Mouse (Mus musculus): ENCODE measurements around the gene Zfp113.

Gene Zfp113

DNA sequence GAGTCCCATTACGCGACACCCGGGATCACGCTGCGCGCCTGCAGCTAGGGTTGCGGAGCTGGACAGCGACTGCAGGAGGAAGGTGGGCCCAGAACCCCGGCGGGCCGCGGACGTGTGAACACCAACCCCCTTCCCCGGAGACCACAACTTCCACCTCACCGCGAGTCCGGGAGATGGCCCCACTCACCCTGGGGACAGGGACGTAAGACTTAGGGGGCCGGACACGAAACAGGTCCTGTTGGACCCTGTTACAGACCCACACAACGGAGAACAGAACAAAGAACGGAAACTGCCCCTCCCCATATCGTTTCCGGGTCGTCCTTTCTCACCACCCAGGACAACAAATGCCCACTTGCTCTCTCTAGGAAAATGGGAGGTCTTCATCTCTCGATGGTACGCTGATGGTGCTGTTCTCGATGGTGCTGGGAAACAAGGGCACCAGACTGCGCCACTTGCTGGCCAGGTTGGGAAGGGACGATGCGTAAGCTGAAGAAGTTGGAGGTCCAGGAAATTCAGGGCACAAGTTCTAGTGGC is at the start of gene Zfp113:
Gene Zfp113, minus strand, starts transcription at position 302 of the 534 bp plus-strand sequence.
- peak; percentile 98 for DNase-seq (ENCODE audit: low read depth, low spot score)

DNA sequence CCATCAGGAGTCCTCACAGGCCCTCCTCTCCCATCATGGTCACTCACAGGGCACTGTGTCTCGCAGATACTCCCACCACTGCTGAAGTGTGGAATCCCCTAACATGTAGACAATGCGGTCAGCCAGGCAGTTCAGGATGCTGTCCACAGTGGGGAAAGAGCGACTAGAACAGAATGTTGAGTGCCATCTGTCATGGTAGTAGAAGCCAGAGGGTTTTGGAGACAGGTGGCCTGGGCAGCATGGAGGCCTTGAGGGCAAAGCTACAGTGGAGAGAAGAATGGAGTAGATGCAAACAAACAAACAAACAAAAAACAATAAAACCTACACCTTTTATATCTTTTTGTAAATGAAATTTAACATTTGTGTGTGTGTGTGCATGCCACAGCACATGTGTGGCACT is 46.5 kb upstream of the Zfp113 start:
- DNase-seq (ENCODE audit: low read depth, low spot score) = no peak

DNA sequence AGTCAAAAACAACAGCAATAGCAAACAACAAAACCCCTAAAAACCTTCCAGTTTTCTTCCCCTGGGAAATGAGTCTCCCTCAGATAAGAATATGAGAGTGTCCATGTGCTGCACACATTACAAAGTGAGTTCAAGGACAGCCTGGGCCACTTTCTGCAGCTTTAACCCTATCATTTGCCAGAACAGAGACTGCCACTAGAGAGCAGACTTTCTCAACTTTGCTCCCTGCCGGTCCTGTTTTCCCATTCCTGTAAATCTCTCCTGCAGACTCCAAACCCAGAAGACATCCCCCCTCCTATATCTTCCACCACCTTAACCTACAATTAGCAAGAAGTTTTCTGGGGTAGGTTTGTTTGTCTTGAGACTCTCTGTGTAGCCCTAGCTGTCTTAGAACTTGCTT is 44.0 kb upstream of the Zfp113 start:
- DNase-seq (ENCODE audit: low read depth, low spot score) = peak; percentile 46

DNA sequence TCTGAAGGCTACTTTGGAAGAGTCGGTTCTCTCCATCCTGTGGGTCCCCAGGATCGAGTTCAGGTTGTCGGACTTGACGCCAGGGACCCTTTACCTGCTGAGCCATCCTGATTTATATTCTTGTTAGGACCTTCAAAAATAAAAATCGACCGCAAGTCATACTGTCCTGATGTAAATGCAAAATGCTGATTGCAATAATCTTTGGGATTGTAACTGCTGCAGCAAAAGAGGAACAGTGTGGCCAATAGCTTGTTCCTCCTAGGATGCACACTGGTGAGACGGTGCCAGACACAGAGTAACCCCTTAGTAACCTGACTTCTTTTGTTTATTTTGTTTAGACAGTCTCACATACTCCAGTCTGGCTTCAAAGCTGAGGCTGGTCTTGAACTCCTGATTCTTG is 39.9 kb upstream of the Zfp113 start:
- no peak for DNase-seq (ENCODE audit: low read depth, low spot score)

DNA sequence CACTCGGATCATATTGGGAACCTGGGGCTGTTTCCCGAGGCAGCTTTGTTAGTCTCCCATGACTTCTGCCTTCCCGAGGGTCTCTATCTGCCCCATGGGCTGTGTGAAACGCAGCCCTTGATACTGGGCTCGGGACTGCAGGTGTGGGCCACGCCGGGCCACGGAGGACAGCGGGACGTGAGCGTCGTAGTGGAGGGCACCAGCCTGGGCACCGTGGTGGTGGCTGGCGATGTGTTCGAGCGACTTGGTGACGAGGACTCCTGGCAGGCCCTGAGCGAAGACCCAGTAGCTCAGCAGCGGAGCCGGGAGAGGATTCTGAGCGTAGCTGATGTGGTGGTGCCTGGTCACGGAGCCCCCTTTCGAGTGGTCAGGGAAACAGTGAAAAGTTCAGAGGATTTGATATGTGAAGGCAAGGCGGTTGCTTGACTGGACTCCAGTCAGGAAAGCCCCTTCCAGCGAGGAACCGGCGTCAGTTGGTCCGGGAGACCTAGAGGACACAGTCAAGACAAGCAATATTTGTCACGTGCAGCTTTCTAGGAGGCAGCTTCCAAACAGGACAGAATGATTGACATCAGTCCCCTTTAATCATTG is 39.3 kb upstream of the Zfp113 start:
- DNase-seq (ENCODE audit: low read depth, low spot score) = no peak

DNA sequence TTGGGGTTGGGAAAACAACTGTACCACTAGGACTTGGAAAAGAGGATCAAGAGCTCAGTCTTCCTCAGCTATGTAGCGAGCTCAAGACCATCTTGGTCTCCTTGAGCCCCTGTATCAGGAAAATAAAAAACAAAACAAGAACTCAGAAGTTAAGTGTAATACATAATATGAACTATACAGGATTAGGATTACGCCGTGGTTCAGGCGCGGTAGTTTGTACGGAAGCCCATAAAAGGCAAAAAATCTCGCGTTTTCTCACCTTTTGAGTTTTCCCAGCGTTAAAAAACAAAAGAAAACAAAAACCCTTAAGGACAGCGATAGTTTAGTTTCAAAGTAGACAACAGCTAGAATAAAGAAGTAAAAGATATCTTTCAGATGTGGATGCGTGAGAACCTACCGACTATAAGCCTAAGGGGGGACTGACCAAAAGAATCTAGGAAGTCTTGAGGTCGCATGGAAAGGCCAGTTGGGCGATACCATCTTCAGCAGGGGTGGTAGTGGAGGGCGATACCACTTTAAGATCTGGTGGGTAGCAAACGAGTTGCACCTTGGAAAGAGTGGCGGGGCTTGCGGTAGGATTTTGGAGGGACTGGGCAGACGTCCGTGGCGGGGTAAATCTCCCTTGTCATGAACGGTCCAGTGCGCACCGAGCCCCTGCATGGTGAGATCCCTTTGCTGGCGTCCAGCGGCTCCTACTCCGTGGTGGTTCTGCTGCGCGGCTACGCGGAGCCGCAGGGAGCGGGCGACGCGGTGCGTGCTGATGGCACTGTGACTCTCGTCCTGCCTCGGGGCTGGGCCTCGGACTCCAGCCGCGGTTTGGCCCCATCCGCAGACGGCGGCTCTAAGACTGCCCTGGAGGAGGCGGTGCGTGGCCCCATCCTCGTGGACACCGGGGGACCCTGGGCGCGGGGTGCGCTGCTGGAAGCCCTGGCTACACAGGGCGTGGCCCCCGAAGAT is 38.5 kb upstream of the Zfp113 start, which contains the start of gene Mblac1:
Gene Mblac1, plus strand, starts transcription at position 544 of the 957 bp plus-strand sequence.
- peak; percentile 94 for DNase-seq (ENCODE audit: low read depth, low spot score)

DNA sequence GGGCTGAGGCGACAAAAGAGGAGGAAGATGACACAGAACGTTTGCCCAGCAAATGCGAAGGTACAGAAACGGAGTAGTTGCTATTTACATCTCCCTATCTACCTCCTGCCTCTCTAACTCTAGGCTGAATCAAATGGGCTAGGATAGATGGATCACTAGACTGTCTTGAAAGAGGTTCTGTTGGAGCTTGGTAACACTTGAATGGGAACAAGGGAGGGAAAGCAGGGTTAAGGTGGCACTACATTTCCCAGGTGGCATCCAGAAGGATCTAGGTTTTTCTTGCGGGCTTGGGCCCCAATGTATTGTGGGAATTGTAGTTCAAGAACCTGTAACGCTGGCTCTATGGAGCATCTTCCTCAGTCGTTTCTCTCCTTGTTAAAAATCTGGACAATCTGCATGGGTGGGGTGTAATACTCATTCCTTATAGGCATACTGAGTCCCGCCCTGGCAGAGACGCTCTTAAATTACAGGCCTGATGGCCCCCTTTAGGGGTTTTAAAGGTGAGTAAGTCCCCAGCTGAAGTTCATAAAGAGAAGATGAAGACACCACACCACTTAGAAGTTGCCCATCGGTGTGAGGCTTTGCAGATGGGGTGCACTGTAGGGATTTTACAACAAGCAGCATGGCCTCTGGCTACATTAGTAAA is 32.2 kb upstream of the Zfp113 start:
- DNase-seq (ENCODE audit: low read depth, low spot score) = peak; percentile 89

DNA sequence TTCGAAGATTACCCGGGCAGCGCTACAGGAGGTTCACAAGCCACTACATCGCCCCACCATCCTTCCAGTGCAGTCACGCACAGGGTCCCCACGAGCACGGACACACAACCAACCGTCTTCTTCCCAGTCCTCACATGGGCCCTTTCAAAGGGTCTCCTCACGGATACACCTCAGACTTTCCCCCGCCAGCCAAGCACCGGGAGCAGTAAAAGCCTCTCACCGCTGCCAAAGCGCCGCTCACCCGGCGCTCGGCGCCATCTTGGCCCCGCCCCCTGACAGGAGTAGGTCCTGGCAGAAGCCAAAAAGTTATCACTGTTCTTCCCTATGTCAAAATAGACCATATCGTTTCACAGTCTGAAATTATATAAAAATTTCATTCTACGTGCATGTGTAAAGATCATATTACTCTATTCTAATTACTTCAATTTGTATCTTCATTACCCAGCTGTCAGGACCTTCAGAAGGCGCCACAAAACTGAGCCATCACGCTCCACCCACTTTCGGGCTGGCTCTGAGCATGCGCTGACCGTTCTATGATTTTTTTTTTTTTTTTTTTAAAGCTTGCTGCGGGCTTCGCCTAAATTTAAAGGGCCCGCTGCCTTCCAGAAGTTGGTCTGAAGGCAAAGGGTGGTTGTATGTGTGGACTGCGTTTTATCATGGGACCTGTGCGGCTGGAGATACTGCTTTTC is 31.6 kb upstream of the Zfp113 start, which contains the start of the genes Taf6 and Cnpy4:
Gene Taf6, minus strand, starts transcription at position 502 of the 689 bp plus-strand sequence.
Gene Cnpy4, plus strand, starts transcription at position 536 of the 689 bp plus-strand sequence.
- DNase-seq (ENCODE audit: low read depth, low spot score) = peak; percentile 91

DNA sequence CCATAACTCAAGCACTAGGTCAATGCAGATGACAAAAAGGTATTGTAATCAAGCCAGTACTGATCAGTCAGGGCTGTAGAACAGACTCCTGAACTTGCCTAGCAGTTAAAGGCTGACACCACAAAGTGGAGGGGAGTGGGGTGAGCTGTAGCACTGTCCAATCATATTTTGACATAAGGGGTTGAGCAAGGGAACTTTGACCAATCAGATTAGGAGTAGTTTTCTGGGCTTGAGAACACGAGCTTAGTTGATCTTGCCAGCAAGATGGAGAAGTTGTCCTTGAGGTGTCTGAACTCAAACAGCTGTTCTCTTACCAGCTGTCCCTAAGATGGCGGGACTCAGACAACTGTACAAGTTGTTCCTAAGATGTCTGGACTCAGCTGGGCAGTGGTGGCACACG is 17.7 kb upstream of the Zfp113 start:
- peak; percentile 66 for DNase-seq (ENCODE audit: low read depth, low spot score)

DNA sequence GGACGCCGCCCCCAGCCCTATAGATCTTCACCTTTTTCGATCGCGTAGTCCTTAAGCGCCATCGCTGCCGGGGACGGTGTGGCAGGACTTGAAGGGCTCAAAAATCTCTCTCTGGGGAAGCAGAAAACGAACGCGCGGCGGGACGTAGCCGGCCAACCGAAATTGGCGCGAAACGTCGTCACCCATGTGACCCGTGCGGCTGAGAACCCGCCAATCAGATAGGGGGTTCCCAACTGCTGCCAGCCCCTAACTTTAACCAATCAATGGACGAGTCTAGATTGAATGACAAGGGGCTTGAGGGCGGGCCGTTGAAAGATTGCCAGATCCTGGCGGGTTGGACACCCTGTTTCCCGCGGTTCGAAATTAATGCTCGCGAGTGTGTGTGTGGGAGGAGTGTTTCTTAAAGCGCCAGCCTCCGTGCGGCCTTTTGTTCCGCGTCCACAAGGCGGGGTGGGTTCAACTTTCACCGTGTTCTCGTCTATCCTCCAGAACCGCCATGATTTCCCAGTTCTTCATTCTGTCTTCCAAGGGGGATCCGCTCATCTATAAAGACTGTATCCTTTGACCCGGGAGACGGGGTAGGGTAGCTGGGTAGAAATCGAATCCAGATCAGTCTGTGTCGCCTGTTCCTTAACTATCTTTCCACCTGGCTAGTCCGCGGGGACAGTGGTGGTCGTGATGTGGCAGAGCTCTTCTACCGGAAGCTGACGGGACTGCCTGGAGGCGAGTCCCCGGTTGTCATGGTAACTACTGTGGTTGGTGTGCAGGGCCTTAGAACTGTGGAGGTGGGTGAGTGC is 16.3 kb upstream of the Zfp113 start, which contains the start of the genes Ap4m1 and Mcm7:
Gene Ap4m1, plus strand, starts transcription at position 308 of the 797 bp plus-strand sequence.
Gene Mcm7, minus strand, starts transcription at position 728 of the 797 bp plus-strand sequence.
- peak; percentile 99 for DNase-seq (ENCODE audit: low read depth, low spot score)

DNA sequence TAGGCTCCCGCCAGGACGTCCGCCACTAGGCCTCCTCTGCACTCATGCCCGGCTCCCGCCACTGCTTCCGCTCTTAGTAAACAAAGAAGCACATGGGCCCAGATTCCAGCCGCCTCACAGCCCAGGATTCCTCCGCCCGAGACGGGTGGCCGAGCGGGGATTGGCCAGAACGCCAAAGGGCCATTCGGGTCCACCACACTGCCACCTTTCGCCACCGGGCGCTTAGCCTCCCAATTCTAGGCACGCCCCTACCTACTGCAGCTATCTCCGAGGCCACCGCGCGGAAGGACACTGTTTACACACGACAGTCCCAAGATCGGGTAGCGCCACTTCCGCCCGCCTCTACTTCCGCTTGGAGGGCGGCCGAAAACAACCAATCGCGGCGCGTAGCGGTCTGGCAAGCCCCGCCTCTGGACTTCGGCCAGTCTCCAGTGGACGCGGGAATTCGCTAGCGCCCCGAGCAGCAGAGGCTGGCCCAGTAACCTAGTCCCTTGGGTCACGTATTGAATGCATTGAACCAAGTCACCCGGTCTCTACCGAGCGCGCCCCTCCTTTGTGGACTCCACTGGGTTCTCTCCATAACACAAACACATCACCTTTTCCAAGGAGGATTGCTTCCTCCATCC is 15.5 kb upstream of the Zfp113 start:
- peak; percentile 98 for DNase-seq (ENCODE audit: low read depth, low spot score)

DNA sequence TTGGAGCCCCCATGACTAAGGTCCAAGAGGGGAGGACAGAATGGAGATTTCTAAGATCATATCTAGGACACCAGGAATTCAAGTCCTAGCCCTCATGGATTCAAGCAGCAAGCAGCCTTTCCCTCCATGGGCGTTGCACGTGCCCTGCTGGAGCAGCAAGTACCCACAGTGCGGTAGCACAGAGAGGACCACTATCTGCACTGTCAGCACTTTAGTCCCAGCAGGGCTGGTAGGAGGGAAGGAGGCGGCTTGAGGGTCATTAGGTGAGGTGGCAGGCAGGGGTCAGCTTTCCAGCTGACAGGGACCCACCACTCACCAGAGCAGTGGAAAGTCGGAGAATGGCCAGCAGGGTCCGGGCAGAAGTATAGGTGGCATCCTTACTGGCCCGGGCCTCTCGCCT is 10.1 kb upstream of the Zfp113 start:
- no peak for DNase-seq (ENCODE audit: low read depth, low spot score)

DNA sequence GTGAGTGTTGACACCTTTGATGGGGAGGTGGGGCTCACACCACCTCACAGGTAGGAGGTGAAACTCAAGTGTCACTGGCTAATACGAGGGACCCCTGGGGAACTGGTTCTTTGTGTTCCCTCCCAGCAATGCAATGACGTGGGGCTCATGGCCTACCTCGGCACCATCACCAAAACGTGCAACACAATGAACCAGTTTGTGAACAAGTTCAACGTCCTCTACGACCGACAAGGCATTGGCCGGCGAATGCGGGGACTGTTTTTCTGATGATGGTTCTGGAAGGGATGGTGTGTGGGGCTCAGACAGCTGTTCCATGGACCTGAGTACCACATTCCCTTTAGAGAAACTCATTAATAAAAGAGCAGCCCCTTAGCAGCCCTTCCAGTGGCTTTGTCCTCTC is 8.1 kb upstream of the Zfp113 start:
- DNase-seq (ENCODE audit: low read depth, low spot score) = no peak

DNA sequence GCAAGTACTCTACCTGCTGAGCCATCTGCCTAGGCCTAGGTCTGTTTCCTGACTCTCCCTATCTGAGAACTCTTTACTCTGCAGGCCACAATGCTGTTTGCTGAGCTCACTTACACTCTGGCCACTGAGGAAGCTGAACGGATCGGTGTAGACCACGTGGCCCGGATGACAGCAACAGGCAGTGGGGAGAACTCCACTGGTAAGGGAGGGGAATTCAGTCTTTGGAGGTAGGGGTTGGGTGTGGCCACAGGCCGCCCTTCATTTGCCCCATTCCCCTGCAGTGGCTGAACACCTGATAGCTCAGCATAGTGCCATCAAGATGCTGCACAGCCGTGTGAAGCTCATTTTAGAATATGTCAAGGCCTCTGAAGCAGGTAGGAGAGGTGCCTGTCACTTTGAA is 7.5 kb upstream of the Zfp113 start:
- peak; percentile 84 for DNase-seq (ENCODE audit: low read depth, low spot score)

DNA sequence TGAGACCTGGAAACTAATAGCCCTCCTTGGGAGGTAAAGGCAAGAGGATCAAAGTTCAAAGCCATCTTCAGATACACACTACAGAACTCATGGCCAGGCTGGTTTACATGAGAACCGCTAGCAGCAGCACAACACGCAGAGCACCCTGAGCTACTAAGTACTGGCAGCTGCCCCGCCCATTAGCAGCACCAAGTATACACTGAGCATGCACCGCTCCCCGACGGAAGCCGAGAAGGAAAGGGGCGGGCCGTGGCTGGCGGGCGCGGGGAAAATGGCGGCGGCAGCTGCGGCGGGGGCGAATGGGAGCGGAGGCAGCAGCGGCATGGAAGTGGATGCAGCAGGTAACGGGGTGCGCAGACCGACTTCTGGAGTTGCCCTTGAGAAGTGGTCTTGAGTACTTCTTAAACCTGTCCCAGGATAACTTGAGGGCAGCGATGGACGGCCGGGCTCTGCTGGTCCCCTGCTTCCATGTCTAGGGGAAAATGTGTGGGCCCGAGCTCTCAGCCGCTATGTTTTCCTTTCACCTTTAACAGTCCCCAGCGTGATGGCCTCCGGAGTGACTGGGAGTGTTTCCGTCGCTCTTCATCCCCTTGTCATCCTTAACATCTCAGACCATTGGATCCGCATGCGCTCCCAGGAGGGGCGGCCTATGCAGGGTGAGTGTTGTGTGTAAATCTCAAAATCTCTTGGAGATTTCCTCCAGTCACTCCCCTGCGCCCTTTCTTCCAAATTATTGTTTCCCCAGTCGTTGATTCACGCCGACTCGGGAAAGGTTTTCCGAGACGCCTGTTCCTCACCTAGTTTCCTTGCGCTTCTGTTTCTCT is 5.5 kb upstream of the Zfp113 start, which contains the start of gene Cops6:
Gene Cops6, plus strand, starts transcription at position 230 of the 824 bp plus-strand sequence.
- DNase-seq (ENCODE audit: low read depth, low spot score) = peak; percentile 97

DNA sequence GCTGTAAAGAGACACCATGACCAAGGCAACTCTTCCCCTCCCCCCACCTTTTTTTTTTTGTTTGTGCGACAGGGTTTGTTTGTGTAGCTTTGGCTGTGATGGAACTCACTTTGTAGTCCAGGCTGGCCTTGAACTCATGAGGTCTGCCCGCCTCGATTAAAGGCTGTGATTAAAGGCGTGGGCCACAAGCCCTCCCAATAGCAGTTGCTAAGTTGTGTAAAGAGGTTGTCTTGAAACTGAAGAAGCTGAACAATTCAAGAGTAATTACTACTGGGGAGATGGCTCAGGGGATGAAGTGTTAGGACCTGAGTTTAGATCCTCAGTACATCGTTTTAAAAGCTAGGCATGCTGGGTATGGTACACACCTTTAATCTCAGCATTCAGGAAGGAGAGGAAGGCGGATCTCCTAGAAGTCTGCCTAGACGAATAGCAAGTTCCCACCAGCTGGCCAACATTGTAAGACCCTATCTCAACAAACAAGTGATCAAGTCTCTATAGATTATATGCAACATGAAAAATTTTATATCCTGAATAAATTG is 4.7 kb upstream of the Zfp113 start:
- peak; percentile 74 for DNase-seq (ENCODE audit: low read depth, low spot score)

DNA sequence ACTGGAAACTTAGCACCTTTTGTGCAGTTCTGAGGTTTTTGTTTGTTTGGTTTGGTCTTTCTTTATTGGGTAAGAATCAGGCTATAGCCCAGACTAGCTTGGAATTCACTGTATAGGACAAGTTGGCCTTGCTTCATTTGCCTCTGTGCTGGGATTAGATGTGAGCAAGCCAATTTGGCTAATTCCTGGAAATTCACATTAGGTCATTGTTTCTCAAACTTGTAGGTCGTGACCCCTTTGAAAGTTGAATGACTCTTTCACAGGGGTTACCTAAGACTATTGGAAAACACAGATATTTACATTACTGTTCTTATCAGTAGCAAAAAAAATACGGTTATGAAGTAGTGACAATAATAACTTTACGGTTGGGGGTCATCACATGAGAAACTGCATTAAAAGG is 1.2 kb downstream of the Zfp113 start:
- DNase-seq (ENCODE audit: low read depth, low spot score) = no peak

DNA sequence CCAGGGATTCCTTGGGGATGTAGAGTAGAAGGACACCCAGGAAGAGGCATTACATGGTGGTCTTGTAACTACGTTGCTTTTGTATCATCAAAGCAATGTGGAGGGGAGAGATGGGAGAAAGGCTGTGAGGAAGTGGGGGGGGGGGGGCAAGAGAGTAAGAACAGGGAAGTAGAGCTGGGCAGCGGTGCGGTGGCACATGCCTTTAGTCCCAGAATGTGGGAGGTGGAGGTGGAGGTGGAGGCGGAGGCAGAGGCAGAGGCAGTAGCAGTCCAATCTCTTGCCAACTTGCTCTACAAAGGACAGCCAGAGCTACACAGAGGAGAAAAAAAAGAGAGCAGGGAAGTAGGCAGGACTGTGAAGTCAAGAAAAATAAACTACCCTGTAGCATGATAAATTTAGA is 17.0 kb downstream of the Zfp113 start:
- no peak for DNase-seq (ENCODE audit: low read depth, low spot score)
